Mouse (Mus musculus) right cerebral cortex, adult 2 months (tissue): ENCODE data around the gene Rufy3.
"Not testable (repeated sequence)": the region's sequence is repeated elsewhere in the genome, so short reads cannot be mapped to it uniquely, and the experiment has no call there.

Experiments used
- DNase-seq, 2 experiments: peaks; one replicate each; pipeline ENCODE4 v3.0.0; 2021 to 2022; ENCODE audit warnings: low spot score in 2 of 2

Rufy3 gene

DNA sequence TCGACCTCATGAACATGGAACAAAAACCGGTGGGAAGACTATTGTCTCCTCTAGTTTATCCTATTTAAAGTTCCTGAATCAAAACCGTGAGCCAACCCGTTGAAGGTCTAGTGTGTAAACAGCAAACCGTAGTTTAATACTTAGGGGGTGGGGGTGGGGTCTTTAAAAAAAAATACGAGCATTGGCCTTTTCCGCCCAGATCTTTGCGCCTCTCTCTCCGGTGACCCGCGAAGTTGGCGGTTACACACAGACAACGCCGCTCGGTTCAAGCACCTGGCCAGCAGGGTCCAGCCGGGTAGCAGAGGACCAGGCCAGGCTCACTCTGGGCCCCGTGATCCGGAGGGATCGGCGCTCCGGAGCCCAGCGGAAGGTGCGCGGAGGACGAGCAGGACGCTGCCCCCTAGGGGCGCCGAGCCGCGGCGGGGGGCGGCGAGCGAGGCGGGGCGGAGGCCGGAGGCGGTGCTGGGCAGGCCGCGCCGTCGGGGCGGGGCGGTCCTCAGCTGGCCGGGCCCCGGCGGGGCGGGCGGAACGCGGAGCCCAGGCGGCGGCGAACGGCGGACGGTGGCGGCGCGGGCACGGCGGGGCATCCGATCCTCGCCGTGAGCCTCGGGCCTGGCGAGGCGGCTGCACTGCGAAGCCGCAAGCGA, at the start of gene Rufy3:
Rufy3 (plus strand) TSS at position 540 of the 647 bp plus-strand sequence.
- DNase-seq: peak; percentile 58 to 63

DNA sequence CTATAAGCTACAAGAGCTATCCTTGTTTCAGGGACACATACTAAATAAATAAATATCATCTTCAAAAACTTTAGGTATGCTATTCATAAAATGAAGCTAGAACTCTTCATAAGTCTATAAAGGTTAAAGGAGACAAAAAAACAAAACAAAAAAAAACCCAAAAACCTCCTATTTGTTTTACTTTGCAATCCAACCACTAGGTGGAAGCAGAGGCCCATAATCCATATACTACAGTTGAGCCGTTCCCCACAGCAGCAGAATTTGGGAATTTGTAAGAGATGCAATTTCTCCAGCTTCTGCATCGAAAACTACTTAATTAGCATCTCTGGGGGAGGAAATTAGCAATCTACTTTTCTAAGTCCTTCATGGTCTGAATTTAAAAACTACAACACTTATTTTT, 45.6 kb upstream of the Rufy3 start:
- peak; percentile 12 to 23 for DNase-seq

DNA sequence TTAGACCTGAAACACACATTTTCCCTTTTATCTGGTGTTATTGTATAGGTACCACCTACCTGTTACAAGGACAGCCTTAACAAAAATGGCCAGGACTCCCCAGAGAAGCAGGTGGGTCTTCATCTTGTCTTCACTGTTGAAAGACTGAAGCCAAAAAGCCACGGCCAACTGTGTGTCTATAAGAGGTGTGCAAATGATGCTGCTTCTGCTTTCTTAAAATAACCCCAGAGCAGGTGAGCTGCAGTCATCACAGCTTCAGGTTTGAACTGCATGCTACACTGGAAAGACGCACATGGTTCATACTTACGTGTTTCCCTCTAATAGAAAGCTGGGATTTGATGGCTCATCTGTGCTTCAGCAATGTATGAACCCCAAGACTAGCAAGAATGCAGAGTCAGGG, 37.2 kb upstream of the Rufy3 start, which contains the start of gene Jchain:
Jchain (minus strand) TSS at position 235 of the 400 bp plus-strand sequence.
- DNase-seq: no peak

DNA sequence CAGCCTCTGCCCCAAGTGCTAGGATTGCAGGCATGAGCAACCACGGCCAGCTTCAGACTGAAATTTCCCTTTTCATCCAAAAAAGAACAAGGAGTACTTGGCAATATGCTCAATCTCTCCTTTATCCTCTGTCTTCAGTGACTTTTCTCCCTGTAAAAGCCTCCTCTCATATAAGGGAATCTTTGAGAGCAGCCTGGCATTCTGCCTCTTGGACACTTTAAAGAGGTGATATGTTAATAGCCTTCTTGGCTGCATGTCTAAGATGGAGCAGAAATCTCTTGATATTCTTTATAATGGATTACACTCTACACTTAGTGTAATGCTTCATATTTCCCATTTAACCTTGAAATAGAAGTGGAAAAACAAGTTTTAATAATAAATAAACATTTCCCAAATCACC, 33.9 kb upstream of the Rufy3 start:
- no peak for DNase-seq

DNA sequence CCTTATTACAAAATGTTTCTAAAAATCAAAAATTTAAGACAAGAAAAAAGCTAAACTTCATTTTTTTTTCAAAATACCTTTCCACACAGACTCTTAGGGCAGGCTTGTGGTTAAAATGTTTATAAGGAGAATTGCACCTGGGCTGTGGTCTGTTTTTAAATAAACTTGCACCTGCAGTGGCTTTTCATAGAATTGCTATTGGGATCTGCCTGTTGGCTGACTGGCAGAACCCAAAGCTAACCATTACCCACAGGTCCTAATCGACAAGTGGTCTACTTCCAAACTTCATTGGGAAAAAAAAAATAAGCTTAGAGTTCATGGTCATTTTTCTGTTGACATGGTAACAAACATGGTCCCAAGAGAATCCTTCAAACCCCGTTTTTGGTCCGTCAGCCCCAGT, 30.1 kb upstream of the Rufy3 start:
- DNase-seq: no peak

DNA sequence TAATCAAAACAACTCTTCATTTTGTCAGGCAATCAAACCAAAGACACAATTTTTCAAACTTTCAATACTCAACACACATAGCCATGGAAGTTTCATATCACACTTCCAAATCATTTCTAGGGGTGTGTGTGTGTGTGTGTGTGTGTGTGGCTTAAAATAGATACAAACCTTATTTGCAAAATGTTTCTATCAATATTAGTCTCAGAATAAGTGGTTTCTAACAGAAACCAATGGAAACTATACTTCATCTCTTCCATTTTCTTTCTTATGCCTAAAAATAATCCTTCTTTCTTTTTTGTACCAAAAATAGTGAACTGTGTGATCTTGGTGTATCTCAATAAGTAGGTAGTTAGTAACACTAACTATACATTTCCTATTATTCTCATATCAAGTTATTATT, 24.0 kb upstream of the Rufy3 start:
- DNase-seq: no peak

DNA sequence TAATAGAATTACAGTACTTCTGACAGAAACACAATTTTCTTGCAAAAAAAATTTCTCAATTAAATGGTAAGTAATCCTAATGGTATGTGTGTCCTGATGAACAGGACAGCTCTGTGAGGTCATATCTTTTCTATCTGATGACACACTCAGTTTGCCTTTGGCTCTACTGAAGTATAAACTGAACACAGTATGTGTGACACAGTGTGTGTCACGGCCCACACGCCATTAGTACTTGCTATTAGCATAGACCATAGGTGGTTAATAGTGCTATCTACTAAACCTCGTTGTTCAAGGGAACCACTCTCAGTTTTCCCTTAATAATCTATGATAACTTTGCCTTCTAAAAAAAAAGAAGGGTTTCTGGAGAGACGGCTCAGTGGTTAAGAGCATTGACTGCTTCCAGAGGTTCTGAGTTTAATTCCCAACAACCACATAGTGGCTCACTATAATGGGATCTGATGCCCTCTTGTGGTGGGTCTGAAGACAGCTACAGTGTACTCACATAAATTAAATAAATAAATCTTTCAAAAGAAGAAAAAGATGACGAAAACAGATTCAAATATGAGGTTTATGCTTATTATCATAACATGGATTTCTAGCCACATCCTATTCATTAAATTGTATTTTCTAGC, 22.1 kb upstream of the Rufy3 start:
- DNase-seq: peak; percentile 53 to 54

DNA sequence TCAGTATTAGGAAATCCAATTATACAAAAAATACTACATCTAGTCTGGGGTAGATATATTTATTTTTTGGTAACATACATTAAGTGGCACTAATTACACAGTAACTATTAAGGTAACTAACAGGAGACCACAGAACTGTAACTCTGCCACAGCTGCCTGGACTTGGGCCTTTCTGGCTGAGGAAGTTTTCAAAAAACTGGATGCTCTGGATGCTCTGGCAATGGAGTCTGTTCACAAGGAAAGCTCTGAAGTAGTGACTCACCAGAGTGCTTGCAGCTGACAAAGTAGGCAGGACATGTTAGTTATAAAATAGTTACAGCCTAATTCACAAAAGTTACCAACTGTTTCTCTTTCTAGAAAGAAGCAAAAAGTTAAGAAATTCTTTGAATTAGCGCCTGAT, 20.4 kb upstream of the Rufy3 start:
- DNase-seq: not testable (repeated sequence)

DNA sequence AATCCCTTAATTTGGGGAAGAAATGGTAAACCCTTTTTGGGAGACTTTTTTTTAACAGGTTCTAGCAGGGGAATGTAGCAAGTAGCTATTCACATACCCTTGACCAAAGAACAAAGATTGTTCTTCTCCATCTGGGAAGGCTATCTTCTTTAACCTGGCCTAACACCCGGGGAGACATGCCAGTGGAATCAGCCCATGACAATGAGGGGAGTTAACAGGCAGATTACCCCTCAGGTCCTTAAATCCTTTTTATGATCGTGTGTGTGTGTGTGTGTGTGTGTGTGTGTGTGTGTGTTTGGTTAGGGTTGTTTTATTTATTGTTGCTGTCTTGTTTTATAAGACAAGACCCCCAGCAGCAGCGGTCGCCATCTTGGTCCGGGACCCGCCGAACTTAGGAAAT, 19.3 kb upstream of the Rufy3 start:
- no peak for DNase-seq

DNA sequence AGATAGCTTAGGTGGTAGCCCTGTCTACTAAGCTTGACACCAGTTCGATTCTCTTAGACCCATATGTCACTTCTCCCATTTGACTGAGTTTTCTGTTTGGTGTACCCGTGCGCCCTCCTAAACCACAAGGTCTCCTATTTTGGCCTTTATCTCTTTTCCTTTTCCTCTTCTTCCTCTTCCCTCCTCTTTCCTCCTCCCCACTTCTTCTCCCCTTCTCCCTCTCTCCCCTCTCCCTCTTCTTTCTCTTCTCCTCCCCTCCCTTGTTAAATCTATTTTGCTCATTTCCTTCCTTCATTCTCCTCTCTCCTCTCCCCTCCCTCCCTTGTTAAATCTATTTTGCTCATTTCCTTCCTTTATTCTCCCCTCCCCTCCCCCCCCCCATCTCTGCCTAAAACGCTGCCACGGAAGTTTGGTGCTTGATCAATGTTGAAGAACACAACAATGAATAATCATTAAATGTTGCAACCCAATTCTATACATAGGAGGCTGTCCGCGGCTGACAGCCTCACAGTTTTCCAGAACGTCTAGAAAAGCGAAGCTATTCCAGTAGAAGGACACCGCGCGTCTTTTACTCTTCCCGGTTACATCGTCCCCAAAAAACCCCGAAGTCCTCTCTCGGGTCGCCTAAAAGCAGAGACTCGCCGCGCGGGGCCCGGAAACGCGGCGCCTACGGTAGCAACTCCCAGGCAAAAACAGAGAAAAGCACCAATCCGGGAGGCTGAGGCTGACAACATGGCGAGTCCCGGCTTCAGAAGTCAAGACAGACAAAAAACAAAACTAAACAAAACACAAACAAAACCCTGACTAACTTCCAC, 11.4 kb upstream of the Rufy3 start:
- DNase-seq: no peak

DNA sequence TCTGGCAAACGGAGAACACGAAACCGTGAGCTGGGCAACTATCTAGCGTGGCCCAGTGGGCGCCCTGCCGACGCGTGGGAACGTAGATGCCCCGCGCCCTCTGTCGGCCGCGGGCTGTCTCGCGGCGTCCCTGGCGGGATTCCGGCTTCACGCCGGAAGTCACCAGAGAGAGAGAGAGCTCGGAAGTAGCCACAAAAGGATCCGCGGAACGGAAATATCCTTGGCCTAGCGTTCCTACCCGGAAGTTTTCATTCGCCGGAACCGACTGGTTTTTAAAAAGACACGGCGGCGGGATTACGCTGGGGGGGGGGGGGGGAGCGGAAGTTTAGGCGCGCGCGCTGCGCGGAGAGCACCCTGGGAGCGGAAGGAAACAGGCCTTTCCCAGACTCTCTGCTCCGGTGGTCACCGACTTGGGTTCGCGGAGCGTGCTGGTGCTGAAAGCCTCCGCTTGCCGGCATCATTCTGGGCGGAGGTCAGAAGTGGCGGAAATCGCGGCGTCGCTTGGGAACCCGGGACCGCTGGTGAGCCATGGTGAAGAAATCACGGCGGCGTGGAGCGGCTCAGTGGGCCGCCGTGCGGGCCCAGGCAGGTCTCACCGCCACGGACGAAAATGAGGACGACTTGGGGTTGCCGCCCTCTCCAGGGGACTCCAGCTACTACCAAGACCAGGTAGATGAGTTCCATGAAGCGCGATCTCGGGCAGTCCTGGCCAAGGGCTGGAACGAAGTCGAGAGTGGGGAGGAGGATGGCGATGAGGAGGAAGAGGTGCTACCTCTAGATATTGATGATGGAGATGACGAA, 10.6 kb upstream of the Rufy3 start, which contains the start of gene Utp3:
Utp3 (plus strand) TSS at position 377 of the 801 bp plus-strand sequence.
- peak; percentile 94 to 98 for DNase-seq

DNA sequence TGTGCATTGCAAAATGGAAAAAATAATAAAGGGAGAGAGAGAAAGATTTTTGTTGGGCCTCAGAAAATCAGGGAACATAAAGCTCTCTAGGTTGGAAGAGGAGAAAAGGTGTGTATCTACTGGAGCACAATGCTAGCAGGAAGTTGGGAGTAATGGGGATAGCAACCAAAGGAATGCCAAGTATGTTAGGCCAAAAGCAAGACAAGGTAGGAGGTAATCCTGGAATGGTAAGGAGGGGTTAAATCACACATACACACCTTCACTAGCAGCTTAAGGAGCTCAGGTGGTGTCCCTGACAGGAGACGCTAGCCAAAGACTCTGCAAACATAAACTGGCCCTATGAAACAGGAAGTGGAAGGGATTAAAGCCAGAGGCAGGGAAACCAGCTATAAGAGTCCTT, 5.8 kb upstream of the Rufy3 start:
- DNase-seq: no peak

DNA sequence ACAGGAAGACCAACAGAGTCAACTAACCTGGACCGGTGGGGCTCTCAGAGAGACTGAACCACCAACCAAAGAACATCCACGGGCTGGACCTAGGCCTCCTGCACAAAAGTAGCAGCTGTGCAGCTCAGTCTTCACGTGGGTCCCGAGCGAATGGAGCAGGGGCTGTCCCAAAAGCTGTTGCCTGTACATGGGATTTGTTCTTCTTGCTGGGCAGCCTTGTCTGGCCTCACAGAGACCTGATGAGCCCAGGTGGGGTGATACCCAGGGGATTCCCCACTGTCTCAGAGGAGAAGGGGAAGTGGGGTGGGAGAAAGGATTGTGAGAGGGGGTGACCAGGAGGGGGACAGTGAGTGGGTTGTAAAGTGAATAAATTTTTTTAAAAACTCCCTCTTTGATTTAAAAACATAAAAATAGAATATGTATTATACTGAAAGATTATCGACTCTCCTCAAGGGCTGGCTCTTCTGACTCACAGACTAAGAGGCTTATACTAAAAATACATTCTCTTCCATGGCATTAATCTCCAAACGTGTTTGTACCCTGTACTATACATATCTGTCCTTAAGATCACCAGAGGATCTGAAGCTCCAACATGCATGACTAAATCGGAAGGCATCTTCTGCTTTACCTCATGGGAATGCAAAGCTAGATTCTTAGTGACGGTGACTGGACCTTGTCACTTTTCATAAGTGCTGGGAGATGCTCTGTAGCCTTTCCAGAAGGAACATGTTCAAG, 3.6 kb upstream of the Rufy3 start:
- DNase-seq: no peak

DNA sequence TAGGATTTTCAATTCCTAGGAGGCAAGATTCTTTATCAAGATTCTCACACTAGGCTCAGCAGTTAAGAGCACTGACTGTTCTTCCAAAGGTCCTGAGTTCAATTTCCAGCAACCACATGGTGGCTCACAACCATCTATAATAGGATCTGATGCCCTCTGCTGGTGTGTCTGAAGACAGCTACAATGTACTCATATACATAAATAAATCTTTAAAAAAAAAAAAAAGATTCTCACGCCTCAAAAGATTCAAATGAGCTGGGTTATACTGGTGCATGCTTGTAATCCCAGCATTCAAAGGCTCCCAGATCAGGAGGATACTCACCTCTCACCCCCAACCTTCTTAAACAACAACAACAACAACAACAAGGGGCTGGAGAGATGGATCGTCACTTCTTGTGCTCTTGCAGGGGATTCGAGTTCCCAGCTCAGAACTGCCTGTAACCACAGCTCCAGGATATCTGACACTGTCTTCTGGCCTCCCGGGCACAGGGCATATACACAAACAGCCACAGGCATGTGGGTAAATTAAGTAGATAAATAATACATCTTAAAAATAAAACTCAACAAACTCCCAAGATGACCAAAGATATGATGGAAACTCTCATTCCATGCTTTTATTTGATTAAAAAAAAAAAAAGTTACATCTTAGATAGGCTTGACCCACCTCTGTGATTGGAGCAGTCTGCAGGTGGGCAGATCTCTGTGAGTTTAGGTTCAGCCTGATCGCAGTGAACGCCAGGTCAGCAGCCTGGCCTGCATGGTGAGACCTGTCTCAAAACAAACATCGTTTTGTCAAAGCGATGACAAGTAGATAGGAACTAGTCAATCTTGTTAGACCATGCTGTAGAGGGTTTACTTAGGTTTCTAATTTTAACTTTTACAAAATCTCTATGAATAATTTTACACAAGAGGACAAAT, 1.7 kb upstream of the Rufy3 start:
- no peak for DNase-seq

DNA sequence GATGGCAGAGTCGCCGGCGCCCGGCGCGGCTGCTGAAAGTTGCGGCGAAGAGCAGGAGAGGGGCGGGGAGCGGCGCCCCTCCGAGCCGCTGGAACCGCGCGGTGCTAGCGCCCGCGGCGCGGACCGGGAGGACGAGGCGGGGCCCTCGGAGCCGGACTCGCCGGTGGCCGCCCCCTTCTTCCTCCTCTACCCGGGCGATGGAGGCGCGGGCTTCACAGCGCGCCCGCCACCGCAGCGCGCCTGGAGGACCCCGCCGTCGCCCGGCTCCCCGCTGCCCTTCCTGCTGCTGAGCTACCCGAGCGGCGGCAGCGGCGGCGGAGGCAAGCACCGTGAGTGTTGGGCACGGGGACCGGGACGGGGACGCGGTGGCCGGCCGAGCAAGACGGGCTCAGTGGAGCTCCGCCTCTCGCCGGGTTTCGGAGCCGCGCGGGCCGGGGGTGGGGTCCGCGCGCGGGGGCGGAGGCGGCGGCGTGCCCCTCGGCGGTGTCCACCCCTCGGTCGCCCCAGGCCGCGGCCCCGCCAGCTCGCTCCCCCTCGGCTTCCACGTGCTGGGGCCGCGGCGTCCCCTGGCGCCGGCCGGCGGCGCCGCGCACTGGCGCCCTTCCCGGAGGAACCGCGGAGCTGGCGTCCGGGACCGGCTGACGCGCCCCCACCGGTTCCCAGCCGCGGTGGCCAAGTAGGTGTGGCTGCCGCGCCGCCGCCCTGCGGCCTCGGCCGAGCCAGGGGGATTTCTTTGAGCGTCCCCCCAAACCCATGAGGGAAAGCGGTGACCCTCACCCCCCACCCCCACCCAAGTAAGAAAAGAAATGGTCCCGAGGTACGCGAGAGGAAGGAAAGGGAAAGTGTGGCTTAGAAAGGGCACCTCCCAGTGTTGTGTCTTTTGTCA, 551 bp downstream of the Rufy3 start:
- peak; percentile 43 to 53 for DNase-seq

DNA sequence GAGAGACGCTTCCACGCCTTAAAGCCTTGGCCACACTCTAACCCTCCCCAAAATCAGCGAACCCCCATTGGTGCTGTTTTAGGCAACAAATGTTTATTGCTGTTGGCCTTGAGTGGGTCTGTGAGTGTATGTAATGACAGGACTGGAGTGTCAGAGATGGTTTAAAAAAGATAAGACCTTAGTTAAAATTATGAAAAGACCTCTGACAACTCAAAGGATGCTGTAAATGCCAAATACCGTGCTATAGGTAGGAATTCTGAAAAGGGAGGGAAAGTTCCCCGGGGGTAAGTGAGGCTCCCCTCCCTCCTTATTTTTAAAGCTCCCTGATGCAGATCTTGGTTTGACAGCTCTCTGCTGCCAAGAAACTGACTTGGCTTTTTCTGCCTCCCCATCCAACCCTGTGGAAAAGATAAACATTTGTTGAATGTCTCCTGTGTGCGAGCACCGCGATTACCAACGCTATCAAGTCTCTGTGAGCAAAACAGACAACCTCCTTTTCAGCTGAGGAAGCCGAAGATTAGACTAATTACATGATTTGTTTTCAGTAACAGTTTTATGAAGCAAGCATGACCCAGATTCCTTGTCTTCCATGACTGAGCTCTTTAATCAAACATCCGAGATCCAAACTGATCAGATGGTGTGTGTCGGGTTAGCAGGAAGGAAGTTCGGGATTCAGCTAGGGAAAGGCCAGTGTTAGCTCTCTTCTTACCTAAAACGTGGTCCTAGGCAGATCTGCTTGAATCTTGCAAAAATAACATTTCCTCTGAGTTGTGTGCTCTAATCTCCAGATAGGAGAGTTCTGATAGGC, 1.4 kb downstream of the Rufy3 start:
- DNase-seq: no peak

DNA sequence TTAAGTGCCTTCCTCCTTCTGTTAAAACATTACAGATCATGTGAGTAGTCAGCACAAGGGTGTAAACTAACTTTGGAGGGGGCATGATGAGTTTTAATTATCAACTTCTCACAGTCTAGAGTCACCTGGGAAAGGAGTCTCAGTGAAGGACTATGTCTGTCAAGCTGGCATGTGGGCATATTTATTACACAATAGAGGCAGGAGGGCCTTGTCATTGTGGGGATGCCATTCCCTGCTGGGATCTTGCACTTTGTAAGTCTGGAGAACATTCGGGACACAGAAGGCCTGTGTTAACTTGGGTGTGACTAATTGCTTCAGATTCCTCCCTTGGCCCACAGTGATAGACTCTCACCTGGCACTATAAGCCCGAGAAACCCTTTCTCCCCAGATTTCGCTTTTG, 4.7 kb downstream of the Rufy3 start:
- no peak for DNase-seq

DNA sequence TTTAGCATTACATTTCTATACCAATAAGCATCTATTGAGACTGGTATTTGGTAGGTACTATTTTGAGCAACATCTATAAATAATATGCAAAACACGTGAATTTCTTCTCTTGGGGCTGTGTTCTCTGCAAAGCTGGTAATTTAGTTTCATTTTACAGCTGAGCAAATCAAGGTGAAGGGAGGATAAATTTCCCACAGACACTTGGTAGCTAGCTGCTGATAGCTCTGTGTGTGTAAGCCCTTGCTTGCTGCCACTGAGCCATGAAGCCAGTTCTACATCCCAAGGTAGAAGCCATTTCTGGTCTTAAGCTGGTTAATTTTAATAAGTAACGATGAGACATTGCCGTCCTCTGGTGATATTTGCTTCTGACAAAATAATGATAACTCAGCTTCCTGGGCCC, 10.0 kb downstream of the Rufy3 start:
- DNase-seq: no peak
